18 mouse cellular contexts compared by ENCODE assay signal in genomic region chr12:80209914-80210313, GRCm38 (mm10). TPM values are rescaled to one million over a fixed set of nuclear protein-coding genes. Genes with fewer than 3 reads are reported as not detected.
A peak's percentile ranks its signal among the peaks of the same experiment; 100 is the strongest.
DNase-seq lines count a peak whose midpoint lies in the region; ATAC-seq and TF ChIP-seq lines count a peak whose summit lies in the region.
"Had no signal": no experiment of that assay in that cellular context is flagged by ENCODE, and none has a peak within 500 bp of the region (broad histone marks: within the 10 kb centered on the region; RNA-seq: fewer than 3 reads in every experiment).

No protein-coding gene starts in this region.

- H3K27me3 ChIP-seq in intestine, embryonic 15.5 days (replicated peaks), result no peaks in the 10 kb centered on the region
- no peaks in the 10 kb centered on the region for H3K27me3 ChIP-seq in intestine, postnatal 0 days (replicated peaks; ENCODE audit: control insufficient read depth, insufficient read depth, low read length)
- H3K27me3 ChIP-seq in ES-Bruce4 (ENCODE audit: control insufficient read depth, insufficient read depth, low read length, poor library complexity, severe bottlenecking), result no peaks in the 10 kb centered on the region
- H3K27me3 ChIP-seq in stomach, embryonic 14.5 days (ENCODE audit: control insufficient read depth, insufficient read depth, low read length), result no peaks in the 10 kb centered on the region
- H3K27me3 ChIP-seq: midbrain, embryonic 12.5 days; neural tube, embryonic 15.5 days had no signal

- DNase-seq in MN1 (ENCODE audit: low spot score), result peak; percentile 47
- no peak for DNase-seq in layer of hippocampus, adult 11-12 months (ENCODE audit: low spot score)
- no peak for DNase-seq in gastrocnemius, postnatal 36 days
- DNase-seq: adrenal gland, postnatal 36 days; cerebellum, adult 2 months; kidney, adult 9 months; layer of hippocampus, postnatal 36 days; lung, postnatal 10 days; right cerebral cortex, postnatal 4 days had no signal

- peaks cover 37% of the 10 kb centered on the region for H3K4me1 ChIP-seq in intestine, embryonic 15.5 days (replicated peaks)
- H3K4me1 ChIP-seq in intestine, postnatal 0 days (replicated peaks; ENCODE audit: control insufficient read depth, insufficient read depth, low read length), result peaks cover 6% of the 10 kb centered on the region; the same call in 1 of the 2 replicates
- peaks cover 12% of the 10 kb centered on the region for H3K4me1 ChIP-seq in ES-Bruce4 (ENCODE audit: control insufficient read depth, insufficient read depth, low read length)
- H3K4me1 ChIP-seq in stomach, embryonic 14.5 days (ENCODE audit: control insufficient read depth, insufficient read depth, low read length), result peaks cover 32% of the 10 kb centered on the region

- TF ChIP-seq CTCF in intestine, postnatal 0 days (IDR thresholded peaks at IDR 0.05; ENCODE audit: low read depth), result no peak
- TF ChIP-seq CTCF in ES-Bruce4 (IDR thresholded peaks at IDR 0.05; ENCODE audit: low read depth, low read length), result no peak

- no peaks in the 10 kb centered on the region for H3K9me3 ChIP-seq in intestine, embryonic 15.5 days
- no peaks in the 10 kb centered on the region for H3K9me3 ChIP-seq in intestine, postnatal 0 days (ENCODE audit: control insufficient read depth)
- H3K9me3 ChIP-seq in ES-Bruce4 (replicated peaks; ENCODE audit: control insufficient read depth, insufficient read depth, low read length, poor library complexity, severe bottlenecking), result no peaks in the 10 kb centered on the region
- H3K9me3 ChIP-seq in stomach, embryonic 14.5 days (ENCODE audit: control insufficient read depth, low read depth, low read length), result no peaks in the 10 kb centered on the region
- H3K9me3 ChIP-seq: midbrain, embryonic 12.5 days; neural tube, embryonic 15.5 days had no signal

- no peak for TF ChIP-seq POLR2A in ES-Bruce4 (IDR thresholded peaks at IDR 0.05; ENCODE audit: insufficient read depth, low read length)

- no peak overlapping the region for H3K9ac ChIP-seq in intestine, embryonic 15.5 days
- no peak overlapping the region for H3K9ac ChIP-seq in intestine, postnatal 0 days (ENCODE audit: low read depth, low read length)
- no peak overlapping the region; the same call in 1 of the 2 replicates for H3K9ac ChIP-seq in ES-Bruce4 (ENCODE audit: low read depth, poor library complexity, severe bottlenecking)
- H3K9ac ChIP-seq in stomach, embryonic 14.5 days (replicated peaks; ENCODE audit: low read depth, low read length), result no peak overlapping the region
- H3K9ac ChIP-seq: midbrain, embryonic 12.5 days; neural tube, embryonic 15.5 days had no signal

- peaks cover 8% of the 10 kb centered on the region; the same call in 1 of the 2 replicates for H3K36me3 ChIP-seq in intestine, embryonic 15.5 days
- peaks cover 32% of the 10 kb centered on the region for H3K36me3 ChIP-seq in intestine, postnatal 0 days (ENCODE audit: control insufficient read depth, insufficient read depth)
- H3K36me3 ChIP-seq in ES-Bruce4 (ENCODE audit: control insufficient read depth, insufficient read depth, low read length, poor library complexity, severe bottlenecking), result peaks cover 3% of the 10 kb centered on the region
- H3K36me3 ChIP-seq in stomach, embryonic 14.5 days (ENCODE audit: control insufficient read depth, insufficient read depth, low read length), result peaks cover 18% of the 10 kb centered on the region; the same call in 1 of the 2 replicates
- H3K36me3 ChIP-seq: midbrain, embryonic 12.5 days had no signal

- WGBS in intestine, embryonic 15.5 days, result 80% methylated on average over 4 of the region's 4 CpGs
- 76% methylated on average over 4 of the region's 4 CpGs for whole genome bisulfite sequencing in intestine, postnatal 0 days
- WGBS in stomach, embryonic 14.5 days, result 86% methylated on average over 4 of the region's 4 CpGs

- no peak overlapping the region for H3K4me3 ChIP-seq in intestine, embryonic 15.5 days (replicated peaks)
- H3K4me3 ChIP-seq in intestine, postnatal 0 days (ENCODE audit: low read depth, low read length), result no peak overlapping the region
- H3K4me3 ChIP-seq in ES-Bruce4 (ENCODE audit: low read depth, low read length), result 0 out of 2 replicates have a peak overlapping the region, but pooled peaks have one; percentile 27
- no peak overlapping the region for H3K4me3 ChIP-seq in stomach, embryonic 14.5 days (ENCODE audit: low read depth, low read length)
- H3K4me3 ChIP-seq: erythroblast, embryonic 14.5 days; midbrain, embryonic 12.5 days; neural tube, embryonic 15.5 days had no signal

- no peak for ATAC-seq in intestine, embryonic 15.5 days
- ATAC-seq in intestine, postnatal 0 days, result no peak
- ATAC-seq in stomach, embryonic 14.5 days (ENCODE audit: insufficient number of reproducible peaks, insufficient read depth, low FRiP score, low read depth), result no peak
- ATAC-seq: forebrain, embryonic 14.5 days; hindbrain, postnatal 0 days had no signal

- peak overlapping the region; percentile 1; the same call in 1 of the 2 replicates for H3K27ac ChIP-seq in intestine, embryonic 15.5 days
- no peak overlapping the region for H3K27ac ChIP-seq in intestine, postnatal 0 days (ENCODE audit: low read depth, low read length)
- peak overlapping the region; percentile 26 for H3K27ac ChIP-seq in ES-Bruce4 (ENCODE audit: insufficient read depth, low read length)
- peak overlapping the region; percentile 56; the same call in 1 of the 2 replicates for H3K27ac ChIP-seq in stomach, embryonic 14.5 days (ENCODE audit: low read length)
- H3K27ac ChIP-seq: hindbrain, postnatal 0 days; midbrain, embryonic 12.5 days; neural tube, embryonic 15.5 days had no signal

- no peak overlapping the region for H3K4me2 ChIP-seq in intestine, embryonic 15.5 days (replicated peaks)
- H3K4me2 ChIP-seq in intestine, postnatal 0 days (replicated peaks; ENCODE audit: low read depth), result no peak overlapping the region
- no peak overlapping the region for H3K4me2 ChIP-seq in stomach, embryonic 14.5 days (replicated peaks; ENCODE audit: low read depth, low read length)
- H3K4me2 ChIP-seq: midbrain, embryonic 12.5 days; neural tube, embryonic 15.5 days had no signal

- intact Hi-C loops in gastrocnemius, postnatal 36 days (cut with DNase I), result no loop called here

- no peak for TF ChIP-seq EP300 in ES-Bruce4 (IDR thresholded peaks at IDR 0.05; ENCODE audit: insufficient read depth, low read depth, low read length)

RNA-seq across cellular contexts. Expression of gene Actn1, which starts 50.3 kb away (rescaled TPM):
- 51.2 and 53.6 TPM in 2 replicates for polyA plus RNA-seq in intestine, embryonic 15.5 days (2015; fragmentation: Nextera tagmentation; extraction: Ambion mirVana)
- polyA plus RNA-seq in intestine, postnatal 0 days (2015; fragmentation: Nextera tagmentation; extraction: Ambion mirVana), result 28.7 and 29.3 TPM in 2 replicates
- 193 and 203 TPM in 2 replicates for polyA plus RNA-seq in ES-Bruce4 (2011; ENCODE audit: insufficient read depth, insufficient read length, low read depth, missing spikeins)
- 80.4 and 81.7 TPM in 2 replicates for polyA plus RNA-seq in stomach, embryonic 14.5 days (2014; fragmentation: Nextera tagmentation; extraction: Ambion mirVana)
- total RNA-seq in gastrocnemius, postnatal 36 days (2021), result 1 to 10 TPM; 7.3 to 9.0 TPM
